Mouse (Mus musculus): ENCODE results near the gene Slc17a7. TPM values are rescaled to one million over a fixed set of nuclear protein-coding genes. Genes with fewer than 3 reads are reported as not detected.

Slc17a7 gene
- 0.19 TPM for polyA plus RNA-seq (2021)

GRCm38 (mm10) chr7:45163735-45164490, at the start of gene Slc17a7:
Gene Slc17a7, plus strand, starts transcription at chr7:45163949.
- no peak for TF ChIP-seq CTCF (IDR thresholded peaks at IDR 0.05)
- H3K27me3 ChIP-seq: peaks cover 41% of the 10 kb centered on the region
- CTCF ChIA-PET: interaction anchor here (1.0 to 2.7 kb wide), 6 partner anchors 9 to 136 kb away, joined by 3 to 8 read pairs (median 4); partner anchors contain the start of genes Aldh16a1 and Pih1d1
- DNase-seq (ENCODE audit: low read depth, low spot score): no peak
- no peak for ATAC-seq
- POLR2A ChIA-PET: no interaction called here
- in situ Hi-C loops (cut with MboI; ENCODE audit: low pct_unique_long_range_greater_than_20kb): loop anchor here (10.0 kb wide), 1 partner anchor 191 kb away; no protein-coding TSS in a partner anchor

DNA sequence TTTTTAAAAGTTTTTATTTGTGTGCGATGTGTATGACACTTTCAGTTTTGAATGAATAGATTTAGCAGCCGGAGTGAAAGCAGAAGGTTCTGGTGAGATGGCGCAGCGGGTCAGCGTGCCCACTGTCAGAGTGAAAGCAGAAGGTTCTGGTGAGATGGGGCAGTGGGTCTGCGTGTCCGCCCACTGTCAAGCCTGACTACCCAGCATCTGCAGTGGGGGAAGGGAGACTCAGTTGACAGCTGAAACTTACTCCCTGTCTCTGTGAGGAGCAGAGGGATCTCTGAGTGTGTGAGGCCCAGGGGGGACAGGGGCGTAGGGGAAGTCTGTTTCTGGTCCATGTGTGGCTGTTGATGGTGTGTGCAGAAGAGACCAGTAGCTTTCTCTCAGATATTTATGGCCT, 46.2 kb upstream of the Slc17a7 start:
- no peak for TF ChIP-seq CTCF (IDR thresholded peaks at IDR 0.05)
- ATAC-seq (no peak), DNase-seq (ENCODE audit: low read depth, low spot score) (no peak)
- CTCF ChIA-PET: interaction anchor here (1.0 kb wide), 1 partner anchor 10 kb away, joined by 3 read pairs; no protein-coding TSS in a partner anchor
- POLR2A ChIA-PET: no interaction called here
- H3K27me3 ChIP-seq: no peaks in the 10 kb centered on the region
- in situ Hi-C loops (cut with MboI; ENCODE audit: low pct_unique_long_range_greater_than_20kb): no loop called here

- no peak for TF ChIP-seq CTCF (IDR thresholded peaks at IDR 0.05)
- in situ Hi-C loops (cut with MboI; ENCODE audit: low pct_unique_long_range_greater_than_20kb): no loop called here
- H3K27me3 ChIP-seq: no peaks in the 10 kb centered on the region
- CTCF ChIA-PET: interaction anchor here (1.0 kb wide), 1 partner anchor 9 kb away, joined by 3 read pairs; no protein-coding TSS in a partner anchor
- POLR2A ChIA-PET: no interaction called here
- ATAC-seq (no peak), DNase-seq (ENCODE audit: low read depth, low spot score) (no peak)
Measured at GRCm38 (mm10) chr7:45118336-45118735, 45.4 kb upstream of the Slc17a7 start.

GRCm38 (mm10) chr7:45119780-45120709, 43.7 kb upstream of the Slc17a7 start:
- TF ChIP-seq CTCF (IDR thresholded peaks at IDR 0.05): no peak
- ChIA-PET CTCF (interaction anchor here (0.9 kb wide), 1 partner anchor 16 kb away, joined by 3 read pairs; the partner anchor contains the start of genes Flt3l and Gm45713), POLR2A (no interaction called here)
- H3K27me3 ChIP-seq: no peaks in the 10 kb centered on the region
- no peak for ATAC-seq
- DNase-seq (ENCODE audit: low read depth, low spot score): no peak
- in situ Hi-C loops (cut with MboI; ENCODE audit: low pct_unique_long_range_greater_than_20kb): loop anchor here (5.0 kb wide), 1 partner anchor 33 kb away; no protein-coding TSS in a partner anchor

DNA sequence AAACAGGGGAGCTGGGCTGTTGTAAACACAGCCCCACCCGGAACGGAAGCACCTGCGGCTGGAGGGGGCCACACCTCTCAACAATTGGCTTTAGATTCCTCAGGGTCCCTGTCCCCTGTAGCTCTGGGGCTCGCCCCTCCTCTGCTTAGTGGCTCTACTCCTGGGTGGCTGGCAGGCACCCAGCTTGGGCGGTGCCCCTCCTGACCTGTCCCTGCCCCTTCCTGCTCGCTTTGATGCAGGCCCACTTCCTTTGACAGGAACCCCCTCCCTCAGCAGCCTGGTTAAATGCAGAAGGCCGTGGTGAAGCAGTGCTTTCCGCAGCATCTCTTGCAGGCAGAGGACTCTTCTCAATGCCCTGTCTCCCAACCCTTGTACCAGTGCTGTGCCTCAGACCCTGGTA, 42.3 kb upstream of the Slc17a7 start:
- no peaks in the 10 kb centered on the region for H3K27me3 ChIP-seq
- TF ChIP-seq CTCF (IDR thresholded peaks at IDR 0.05): no peak
- ChIA-PET POLR2A (no interaction called here), CTCF (interaction anchor here (1.0 kb wide), 1 partner anchor 11 kb away, joined by 3 read pairs; no protein-coding TSS in a partner anchor)
- DNase-seq (ENCODE audit: low read depth, low spot score) (no peak), ATAC-seq (no peak)
- in situ Hi-C loops (cut with MboI; ENCODE audit: low pct_unique_long_range_greater_than_20kb): loop anchor here (5.0 kb wide), 1 partner anchor 34 kb away; no protein-coding TSS in a partner anchor

DNA sequence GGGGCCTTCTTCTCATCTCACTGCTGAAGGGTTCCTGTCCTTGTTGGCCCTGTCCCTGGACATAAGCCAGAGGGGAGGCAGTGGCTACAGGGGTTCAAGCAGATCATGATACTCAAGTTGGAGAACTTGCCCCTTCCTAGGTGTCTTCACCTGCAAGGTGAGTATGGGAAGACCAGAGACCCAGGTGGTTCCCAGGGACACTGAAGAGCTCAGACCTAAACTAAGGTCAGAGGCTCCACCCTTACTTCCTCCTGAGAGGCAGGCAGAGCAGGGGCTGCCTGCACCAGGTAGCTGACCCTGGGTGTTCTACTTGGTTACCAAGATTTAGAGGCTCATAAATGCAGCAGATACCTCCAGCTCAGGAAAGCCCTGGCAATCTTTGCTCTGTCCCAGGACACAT, 41.8 kb upstream of the Slc17a7 start:
- no peak for ATAC-seq
- POLR2A ChIA-PET: interaction anchor here (1.0 kb wide), 1 partner anchor 46 kb away, joined by 3 read pairs; no protein-coding TSS in a partner anchor
- no peak for DNase-seq (ENCODE audit: low read depth, low spot score)
- in situ Hi-C loops (cut with MboI; ENCODE audit: low pct_unique_long_range_greater_than_20kb): loop anchor here (5.0 kb wide), 1 partner anchor 35 kb away; no protein-coding TSS in a partner anchor
- no peaks in the 10 kb centered on the region for H3K27me3 ChIP-seq
- CTCF ChIA-PET: no interaction called here
- TF ChIP-seq CTCF (IDR thresholded peaks at IDR 0.05): no peak

DNA sequence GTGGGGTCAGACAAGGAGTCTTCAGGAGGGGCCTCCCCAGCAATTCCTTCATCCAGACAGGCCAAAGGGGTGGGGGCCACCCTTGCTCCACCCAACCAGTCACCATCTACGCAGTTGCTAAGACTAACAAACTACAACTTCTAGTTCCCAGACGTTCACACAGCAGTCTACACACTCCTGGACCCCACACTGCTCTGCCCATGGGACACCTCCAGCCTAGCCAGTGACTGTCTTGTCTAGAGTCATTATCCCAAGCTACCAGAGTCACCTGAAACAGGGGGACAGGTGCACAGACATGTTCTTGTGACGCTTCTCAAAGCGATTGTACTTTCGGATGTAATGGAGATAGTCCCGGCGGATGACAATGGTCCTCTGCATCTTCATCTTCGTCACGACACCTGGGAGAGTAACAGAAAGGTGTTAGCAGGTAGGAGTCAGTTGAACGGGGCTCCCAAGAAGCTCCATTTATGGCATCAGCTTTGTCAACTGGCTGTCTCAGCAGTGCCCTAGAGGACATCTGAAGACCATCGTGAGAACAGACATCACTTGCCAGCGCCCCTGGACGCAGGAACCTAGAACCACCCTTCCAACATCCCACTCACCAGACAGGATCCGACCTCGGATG, 41.1 kb upstream of the Slc17a7 start:
- no peak for DNase-seq (ENCODE audit: low read depth, low spot score)
- in situ Hi-C loops (cut with MboI; ENCODE audit: low pct_unique_long_range_greater_than_20kb): loop anchor here (5.0 kb wide), 1 partner anchor 35 kb away; no protein-coding TSS in a partner anchor
- POLR2A ChIA-PET: interaction anchor here (1.0 kb wide), 1 partner anchor 47 kb away, joined by 3 read pairs; no protein-coding TSS in a partner anchor
- TF ChIP-seq CTCF (IDR thresholded peaks at IDR 0.05): no peak
- CTCF ChIA-PET: no interaction called here
- no peak for ATAC-seq
- no peaks in the 10 kb centered on the region for H3K27me3 ChIP-seq

DNA sequence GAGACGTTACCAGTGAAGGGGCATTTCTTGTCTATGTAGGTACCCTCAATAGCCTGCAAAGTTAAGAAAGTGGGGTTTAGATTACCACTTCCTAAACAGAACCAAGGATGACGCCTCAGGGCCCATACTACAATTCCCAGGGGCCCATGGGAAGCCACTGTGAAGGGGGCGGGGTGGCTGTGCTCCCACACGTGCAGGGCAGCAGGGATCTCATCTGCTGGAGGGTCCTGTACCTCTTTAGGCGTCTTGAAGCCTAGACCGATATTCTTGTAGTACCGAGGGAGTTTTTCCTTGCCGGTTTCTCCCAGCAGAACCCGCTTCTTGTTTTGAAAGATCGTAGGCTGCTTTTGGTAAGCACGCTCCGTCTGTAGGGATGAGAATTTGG, 40.6 kb upstream of the Slc17a7 start:
- ATAC-seq (no peak), DNase-seq (ENCODE audit: low read depth, low spot score) (no peak)
- ChIA-PET CTCF (interaction anchor here (1.2 kb wide), 1 partner anchor 13 kb away, joined by 4 read pairs; the partner anchor contains the start of genes Flt3l and Gm45713), POLR2A (interaction anchor here (0.7 kb wide), 1 partner anchor 125 kb away, joined by 4 read pairs; no protein-coding TSS in a partner anchor)
- no peaks in the 10 kb centered on the region for H3K27me3 ChIP-seq
- TF ChIP-seq CTCF (IDR thresholded peaks at IDR 0.05): no peak
- in situ Hi-C loops (cut with MboI; ENCODE audit: low pct_unique_long_range_greater_than_20kb): loop anchor here (5.0 kb wide), 1 partner anchor 36 kb away; no protein-coding TSS in a partner anchor

DNA sequence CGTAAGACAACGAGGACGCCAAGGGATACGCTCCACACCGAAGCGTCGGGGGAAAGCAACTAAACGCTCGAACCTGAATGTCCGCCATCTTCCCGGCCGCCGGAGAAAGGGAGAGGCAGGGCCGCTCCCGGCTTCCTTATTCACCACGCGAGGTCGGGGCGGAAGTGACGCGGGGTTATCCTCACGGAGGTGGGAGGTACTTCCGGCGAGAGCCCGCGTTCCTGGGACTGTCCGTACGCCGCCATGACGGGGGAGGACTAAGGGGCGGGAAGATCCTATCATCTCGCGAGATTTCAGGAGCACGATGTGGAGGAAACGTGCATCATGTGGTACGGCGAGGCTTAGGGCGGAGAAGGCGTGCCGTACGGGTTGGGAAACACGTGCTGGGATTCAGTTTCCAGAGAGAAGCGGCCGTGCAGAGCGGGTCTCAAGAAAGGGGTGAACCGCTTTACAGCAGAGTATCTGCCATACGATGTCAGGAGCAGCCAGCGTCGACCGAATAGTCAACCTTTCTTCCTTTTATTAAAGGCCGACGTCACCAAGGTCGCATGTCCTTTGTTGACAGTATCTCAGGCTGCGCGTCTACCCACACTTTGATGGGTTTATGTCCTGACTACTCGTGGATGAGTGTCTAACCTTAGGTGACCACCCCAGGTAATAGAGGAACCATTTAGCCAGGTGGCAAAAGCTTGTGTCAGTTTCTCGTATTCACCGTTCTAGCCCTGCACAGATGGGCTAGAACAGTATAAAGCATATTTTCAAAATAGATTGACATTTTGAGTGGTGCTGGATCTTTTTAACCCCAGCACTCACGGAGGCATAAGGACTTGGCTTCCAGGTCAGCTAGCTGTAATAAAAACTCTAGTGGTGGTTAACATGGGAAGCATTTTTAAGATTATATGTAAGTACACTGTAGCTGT, 39.3 kb upstream of the Slc17a7 start, which contains the start of gene Rps11:
Gene Rps11 (minus strand): TSS at position 216 of the 920 bp plus-strand sequence.
- CTCF ChIA-PET: interaction anchor here (1.2 kb wide), 1 partner anchor 12 kb away, joined by 4 read pairs; the partner anchor contains the start of genes Flt3l and Gm45713
- POLR2A ChIA-PET: interaction anchor here (0.6 to 1.2 kb wide), 3 partner anchors 25 to 56 kb away, joined by 3 to 4 read pairs (median 4); no protein-coding TSS in a partner anchor

More for the DNA sequence above, 39.3 kb upstream of the Slc17a7 start, which contains the start of gene Rps11:
- DNase-seq (ENCODE audit: low read depth, low spot score) (peak; percentile 94), ATAC-seq (peak; percentile 58)
- in situ Hi-C loops (cut with MboI; ENCODE audit: low pct_unique_long_range_greater_than_20kb): loop anchor here (5.0 kb wide), 1 partner anchor 37 kb away; no protein-coding TSS in a partner anchor
- TF ChIP-seq CTCF (IDR thresholded peaks at IDR 0.05): no peak
- no peaks in the 10 kb centered on the region for H3K27me3 ChIP-seq

Data from Patski (cell line).